Mouse (Mus musculus) heart, embryonic 13.5 days (tissue): ENCODE measurements around the gene F13a1. TPM values are rescaled to one million over a fixed set of nuclear protein-coding genes. Genes with fewer than 3 reads are reported as not detected.

Experiments used
- ATAC-seq: fragments of 200-750 bp; cut with Nextera tagmentation; 2 replicates; pipeline ENCODE4 v1.8.0; 2017; ENCODE audit warnings: moderate TSS enrichment; ENCODE audit not compliant: insufficient number of reproducible peaks, low FRiP score, low TSS enrichment; ENCODE audit errors: extremely low read depth
- H3K27ac ChIP-seq: fragments of 300-500 bp; sonication (generic); replicated peaks from 2 replicates; pipeline ENCODE4 v1.5.1; 2015; ENCODE audit warnings: moderate library complexity, mild to moderate bottlenecking, inconsistent platforms
- H3K27me3 ChIP-seq: fragments of 300-500 bp; sonication (generic); replicated peaks from 2 replicates; pipeline ENCODE4 v1.6.1; 2015; ENCODE audit warnings: mild to moderate bottlenecking, inconsistent platforms
- H3K36me3 ChIP-seq: fragments of 300-500 bp; sonication (generic); 2 replicates; pipeline ENCODE4 v1.6.1; 2015; ENCODE audit warnings: mild to moderate bottlenecking, inconsistent platforms
- H3K4me1 ChIP-seq: fragments of 300-500 bp; sonication (generic); 2 replicates; pipeline ENCODE4 v1.6.1; 2015; ENCODE audit warnings: inconsistent platforms
- H3K4me2 ChIP-seq: fragments of 300-500 bp; sonication (generic); 2 replicates; pipeline ENCODE4 v1.6.1; 2015; ENCODE audit warnings: inconsistent platforms, mild to moderate bottlenecking, moderate library complexity
- H3K4me3 ChIP-seq: fragments of 300-500 bp; sonication (generic); 2 replicates; pipeline ENCODE4 v1.5.1; 2015; ENCODE audit warnings: moderate library complexity, mild to moderate bottlenecking, inconsistent platforms
- H3K9ac ChIP-seq: fragments of 300-500 bp; sonication (generic); 2 replicates; pipeline ENCODE4 v1.6.1; 2015; ENCODE audit warnings: inconsistent platforms, mild to moderate bottlenecking, moderate library complexity
- H3K9me3 ChIP-seq: fragments of 300-500 bp; sonication (generic); 2 replicates; pipeline ENCODE4 v1.6.1; 2016; ENCODE audit warnings: inconsistent platforms
- WGBS: fragments of 180-500 bp; shearing (Covaris S2); methylation state at CpG from one replicate; pipeline ENCODE4 v1.1.7; 2015; ENCODE audit warnings: mixed read lengths; 5-methylcytosine and 5-hydroxymethylcytosine counted together
- polyA plus RNA-seq: library from polyadenylated mRNA; unstranded; fragments of >200 nt; fragmentation: Nextera tagmentation; extraction: Ambion mirVana; gene quantifications from 2 replicates; pipeline ENCODE4 v1.2.1, GENCODE M21; 2015

F13a1 gene
- polyA plus RNA-seq, 1 experiment from 2014 or later, result 10.5 TPM

GRCm38 (mm10) chr13:37025996-37026579 is 24.0 kb downstream of the F13a1 start:
- no peaks in the 10 kb centered on the region for H3K27me3 ChIP-seq
- no peak overlapping the region for H3K9ac ChIP-seq
- H3K4me2 ChIP-seq, result no peak overlapping the region
- no peak overlapping the region for H3K27ac ChIP-seq
- no peaks in the 10 kb centered on the region for H3K4me1 ChIP-seq
- H3K4me3 ChIP-seq, result no peak overlapping the region
- ATAC-seq, result no peak
- no peaks in the 10 kb centered on the region for H3K36me3 ChIP-seq
- WGBS, result 53% methylated on average over 4 of the region's 4 CpGs
- H3K9me3 ChIP-seq, result peaks cover 10% of the 10 kb centered on the region; the same call in 1 of the 2 replicates

GRCm38 (mm10) chr13:37021575-37021974 is 28.5 kb downstream of the F13a1 start:
- 65% methylated on average over 2 of the region's 2 CpGs for WGBS
- H3K4me2 ChIP-seq, result no peak overlapping the region
- H3K4me3 ChIP-seq, result no peak overlapping the region
- H3K27ac ChIP-seq, result no peak overlapping the region
- H3K36me3 ChIP-seq, result no peaks in the 10 kb centered on the region
- H3K4me1 ChIP-seq, result no peaks in the 10 kb centered on the region
- no peaks in the 10 kb centered on the region for H3K27me3 ChIP-seq
- no peaks in the 10 kb centered on the region for H3K9me3 ChIP-seq
- ATAC-seq, result no peak
- H3K9ac ChIP-seq, result no peak overlapping the region

GRCm38 (mm10) chr13:37010771-37011170 is 39.3 kb downstream of the F13a1 start:
- H3K27me3 ChIP-seq, result no peaks in the 10 kb centered on the region
- no peak overlapping the region for H3K4me2 ChIP-seq
- H3K9ac ChIP-seq, result no peak overlapping the region
- no peak for ATAC-seq
- H3K4me1 ChIP-seq, result peaks cover 16% of the 10 kb centered on the region
- 77% methylated on average over 5 of the region's 5 CpGs for WGBS
- H3K27ac ChIP-seq, result no peak overlapping the region
- no peaks in the 10 kb centered on the region for H3K36me3 ChIP-seq
- H3K4me3 ChIP-seq, result no peak overlapping the region
- H3K9me3 ChIP-seq, result no peaks in the 10 kb centered on the region

- H3K9ac ChIP-seq, result no peak overlapping the region
- H3K4me3 ChIP-seq, result no peak overlapping the region
- H3K4me1 ChIP-seq, result no peaks in the 10 kb centered on the region; the same call in 1 of the 2 replicates
Observed at GRCm38 (mm10) chr13:37006224-37006623, 43.8 kb downstream of the F13a1 start.

GRCm38 (mm10) chr13:36999210-36999705 is 50.8 kb downstream of the F13a1 start:
- ATAC-seq, result no peak
- H3K9ac ChIP-seq, result no peak overlapping the region
- H3K4me3 ChIP-seq, result no peak overlapping the region
- no peaks in the 10 kb centered on the region for H3K36me3 ChIP-seq
- 63% methylated on average over 6 of the region's 6 CpGs for WGBS
- no peaks in the 10 kb centered on the region for H3K27me3 ChIP-seq
- H3K27ac ChIP-seq, result no peak overlapping the region
- no peak overlapping the region for H3K4me2 ChIP-seq
- no peaks in the 10 kb centered on the region; the same call in 1 of the 2 replicates for H3K4me1 ChIP-seq
- no peaks in the 10 kb centered on the region for H3K9me3 ChIP-seq

More at GRCm38 (mm10) chr13:37006224-37006623, 43.8 kb downstream of the F13a1 start:
- no peak for ATAC-seq
- Histone ChIP-seq H3K27me3 (no peaks in the 10 kb centered on the region), H3K36me3 (no peaks in the 10 kb centered on the region), H3K9me3 (no peaks in the 10 kb centered on the region), H3K27ac (no peak overlapping the region), H3K4me2 (no peak overlapping the region)

GRCm38 (mm10) chr13:36993593-36993992 is 56.5 kb downstream of the F13a1 start:
- H3K9me3 ChIP-seq, result no peaks in the 10 kb centered on the region
- H3K4me3 ChIP-seq, result no peak overlapping the region
- H3K27me3 ChIP-seq, result no peaks in the 10 kb centered on the region
- H3K4me2 ChIP-seq, result no peak overlapping the region
- no peaks in the 10 kb centered on the region for H3K4me1 ChIP-seq
- no peak overlapping the region for H3K27ac ChIP-seq
- ATAC-seq, result no peak
- H3K9ac ChIP-seq, result no peak overlapping the region
- H3K36me3 ChIP-seq, result no peaks in the 10 kb centered on the region
- 84% methylated on average over 5 of the region's 5 CpGs for WGBS

- WGBS, result 45% methylated on average over 4 of the region's 4 CpGs
- no peak for ATAC-seq
- H3K4me1 ChIP-seq, result peaks cover 12% of the 10 kb centered on the region
Observed at GRCm38 (mm10) chr13:36988392-36988791, 61.7 kb downstream of the F13a1 start.

GRCm38 (mm10) chr13:36973016-36973415 is 77.0 kb downstream of the F13a1 start:
- H3K27me3 ChIP-seq, result no peaks in the 10 kb centered on the region
- ATAC-seq, result no peak
- H3K27ac ChIP-seq, result no peak overlapping the region
- no peak overlapping the region for H3K4me2 ChIP-seq
- no peaks in the 10 kb centered on the region for H3K9me3 ChIP-seq
- H3K9ac ChIP-seq, result no peak overlapping the region
- no peak overlapping the region for H3K4me3 ChIP-seq
- 81% methylated on average over 2 of the region's 2 CpGs for WGBS
- no peaks in the 10 kb centered on the region for H3K4me1 ChIP-seq
- no peaks in the 10 kb centered on the region for H3K36me3 ChIP-seq

More at GRCm38 (mm10) chr13:36988392-36988791, 61.7 kb downstream of the F13a1 start:
- H3K27ac ChIP-seq, result no peak overlapping the region
- no peak overlapping the region for H3K9ac ChIP-seq
- no peak overlapping the region for H3K4me3 ChIP-seq
- H3K36me3 ChIP-seq, result no peaks in the 10 kb centered on the region
- no peaks in the 10 kb centered on the region for H3K9me3 ChIP-seq
- H3K27me3 ChIP-seq, result no peaks in the 10 kb centered on the region
- no peak overlapping the region for H3K4me2 ChIP-seq

- Histone ChIP-seq H3K4me1 (no peaks in the 10 kb centered on the region), H3K27me3 (no peaks in the 10 kb centered on the region), H3K27ac (no peak overlapping the region), H3K4me2 (no peak overlapping the region), H3K4me3 (no peak overlapping the region), H3K36me3 (no peaks in the 10 kb centered on the region), H3K9ac (no peak overlapping the region), H3K9me3 (no peaks in the 10 kb centered on the region)
- WGBS, result 79% methylated on average over 3 of the region's 3 CpGs
- ATAC-seq, result no peak
Observed at GRCm38 (mm10) chr13:36972226-36972625, 77.8 kb downstream of the F13a1 start.

GRCm38 (mm10) chr13:36962926-36963325 is 87.1 kb downstream of the F13a1 start:
- Histone ChIP-seq H3K4me2 (no peak overlapping the region), H3K4me1 (no peaks in the 10 kb centered on the region), H3K27ac (no peak overlapping the region), H3K4me3 (no peak overlapping the region), H3K9ac (no peak overlapping the region), H3K36me3 (no peaks in the 10 kb centered on the region), H3K9me3 (peaks cover 4% of the 10 kb centered on the region; the same call in 1 of the 2 replicates), H3K27me3 (no peaks in the 10 kb centered on the region)
- no peak; the same call in 1 of the 2 replicates for ATAC-seq

GRCm38 (mm10) chr13:36958996-36959395 is 91.0 kb downstream of the F13a1 start:
- Histone ChIP-seq H3K27ac (no peak overlapping the region), H3K36me3 (no peaks in the 10 kb centered on the region), H3K9me3 (peaks cover 2% of the 10 kb centered on the region; the same call in 1 of the 2 replicates), H3K9ac (no peak overlapping the region), H3K4me2 (no peak overlapping the region), H3K4me3 (no peak overlapping the region), H3K4me1 (no peaks in the 10 kb centered on the region), H3K27me3 (no peaks in the 10 kb centered on the region)
- WGBS, result 67% methylated on average over 3 of the region's 3 CpGs
- ATAC-seq, result no peak

- 75% methylated on average over 3 of the region's 3 CpGs for WGBS
- Histone ChIP-seq H3K27me3 (no peaks in the 10 kb centered on the region), H3K9ac (no peak overlapping the region)
Observed at GRCm38 (mm10) chr13:36954937-36955336, 95.1 kb downstream of the F13a1 start.

More at GRCm38 (mm10) chr13:36954937-36955336, 95.1 kb downstream of the F13a1 start:
- H3K9me3 ChIP-seq, result no peaks in the 10 kb centered on the region
- no peaks in the 10 kb centered on the region for H3K36me3 ChIP-seq
- H3K27ac ChIP-seq, result no peak overlapping the region
- no peak for ATAC-seq
- no peaks in the 10 kb centered on the region for H3K4me1 ChIP-seq
- H3K4me2 ChIP-seq, result no peak overlapping the region
- H3K4me3 ChIP-seq, result no peak overlapping the region
